Mouse (Mus musculus) lung, postnatal 0 days (tissue): ENCODE measurements at regions not wholly inside any gene's neighbourhood (a gene's known extent, or its start where the extent isn't known, plus 50 kb on each side); places are given as distances from the start of the nearest gene placed in this dataset.

ENCODE experiments used
- ATAC-seq: fragments of 200-750 bp; cut with Nextera tagmentation; 2 replicates; pipeline ENCODE4 v1.8.0; 2017; ENCODE audit warnings: moderate library complexity
- DNase-seq: peaks from one replicate; pipeline ENCODE4 v3.0.0-alpha.2; 2016; ENCODE audit warnings: low spot score
- H3K27ac ChIP-seq: fragments of 300-500 bp; sonication (generic); 2 replicates; pipeline ENCODE4 v1.5.1; 2014; ENCODE audit warnings: antibody characterized with exemption, mild to moderate bottlenecking, low read length, mixed read lengths
- H3K27me3 ChIP-seq: fragments of 300-500 bp; sonication (generic); replicated peaks from 2 replicates; pipeline ENCODE4 v1.6.1; 2014; ENCODE audit warnings: low read length, mixed read lengths; ENCODE audit not compliant: insufficient read depth
- H3K36me3 ChIP-seq: fragments of 300-500 bp; sonication (generic); 2 replicates; pipeline ENCODE4 v1.6.1; 2014; ENCODE audit warnings: low read length, mixed read lengths; ENCODE audit not compliant: insufficient read depth
- H3K4me1 ChIP-seq: fragments of 300-500 bp; sonication (generic); 2 replicates; pipeline ENCODE4 v1.6.1; 2014; ENCODE audit warnings: antibody characterized with exemption, low read depth, low read length, mixed read lengths; ENCODE audit not compliant: insufficient read depth
- H3K4me2 ChIP-seq: fragments of 300-500 bp; sonication (generic); replicated peaks from 2 replicates; pipeline ENCODE4 v1.6.1; 2014; ENCODE audit warnings: low read depth, mild to moderate bottlenecking, low read length, moderate library complexity, mixed read lengths
- H3K4me3 ChIP-seq: fragments of 300-500 bp; sonication (generic); 2 replicates; pipeline ENCODE4 v1.5.1; 2014; ENCODE audit warnings: low read depth, low read length
- H3K9ac ChIP-seq: fragments of 300-500 bp; sonication (generic); replicated peaks from 2 replicates; pipeline ENCODE4 v1.6.1; 2014; ENCODE audit warnings: low read depth, mild to moderate bottlenecking
- H3K9me3 ChIP-seq: fragments of 300-500 bp; sonication (generic); 2 replicates; pipeline ENCODE4 v1.6.1; 2016; ENCODE audit warnings: low read length, mixed read lengths
- CTCF ChIP-seq: IDR thresholded peaks from 2 replicates; pipeline ENCODE4 v1.5.1; 2016; ENCODE audit warnings: antibody characterized with exemption, mild to moderate bottlenecking
- EP300 ChIP-seq: IDR thresholded peaks from 2 replicates; pipeline ENCODE4 v1.6.1; 2016; ENCODE audit warnings: antibody characterized with exemption, mild to moderate bottlenecking, control low read depth
- WGBS: fragments of 180-500 bp; shearing (Covaris S2); extraction: QIAGEN DNeasy Blood & Tissue Kit; methylation state at CpG from one replicate; pipeline ENCODE4 v1.1.7; 2014; 5-methylcytosine and 5-hydroxymethylcytosine counted together

DNA sequence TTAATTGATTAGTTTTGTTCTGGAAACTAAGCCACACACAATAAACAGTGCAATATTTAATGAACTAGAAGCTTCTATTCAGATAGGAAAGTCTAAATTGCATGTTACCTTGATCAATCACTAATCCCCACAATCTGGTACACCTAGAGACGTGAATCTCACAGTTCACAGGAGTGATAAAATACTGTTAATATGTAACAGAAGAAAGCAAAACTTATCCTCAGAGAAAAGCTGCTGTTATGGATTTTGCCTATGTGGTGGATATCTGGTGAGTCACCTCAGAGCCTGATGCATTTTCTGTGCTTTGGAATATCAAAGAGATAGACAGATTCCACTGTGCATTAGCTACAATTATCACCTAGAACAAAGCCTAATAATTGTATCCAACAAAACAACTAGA is 861.5 kb upstream of the Cited2 start:
- H3K9ac ChIP-seq, result no peak overlapping the region
- H3K4me3 ChIP-seq, result no peak overlapping the region
- H3K27ac ChIP-seq, result no peak overlapping the region
- H3K36me3 ChIP-seq, result no peaks in the 10 kb centered on the region
- TF ChIP-seq CTCF (no peak), EP300 (no peak)
- ATAC-seq, result no peak
- H3K9me3 ChIP-seq, result no peaks in the 10 kb centered on the region
- H3K4me1 ChIP-seq, result no peaks in the 10 kb centered on the region
- no peak for DNase-seq
- H3K27me3 ChIP-seq, result no peaks in the 10 kb centered on the region
- WGBS, result 79% methylated on average over 1 of the region's 1 CpGs
- no peak overlapping the region for H3K4me2 ChIP-seq

DNA sequence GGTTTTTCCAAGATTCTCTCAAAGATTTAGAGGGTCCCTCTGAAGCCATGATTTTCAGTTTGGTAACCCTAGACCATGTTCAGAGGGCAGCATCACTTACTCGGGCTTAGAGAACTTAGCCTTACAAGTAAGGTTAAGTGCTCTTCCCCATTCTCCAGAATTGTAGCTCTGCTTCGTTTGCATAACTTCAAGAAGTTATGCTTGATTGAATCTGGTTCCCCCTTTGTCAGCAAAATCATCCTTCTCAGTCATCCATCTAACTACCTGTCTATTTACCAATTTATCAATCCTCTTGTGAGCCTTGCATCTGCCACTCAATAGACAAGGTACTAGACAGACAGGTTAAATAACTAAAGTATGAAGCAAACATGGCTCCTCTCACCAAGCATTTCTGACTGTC is 856.1 kb upstream of the Cited2 start:
- 49% methylated on average over 2 of the region's 2 CpGs for WGBS
- Histone ChIP-seq H3K9me3 (no peaks in the 10 kb centered on the region), H3K27ac (no peak overlapping the region), H3K9ac (no peak overlapping the region), H3K4me1 (no peaks in the 10 kb centered on the region), H3K27me3 (no peaks in the 10 kb centered on the region), H3K4me2 (no peak overlapping the region), H3K4me3 (no peak overlapping the region), H3K36me3 (no peaks in the 10 kb centered on the region)
- DNase-seq (no peak), ATAC-seq (no peak)
- TF ChIP-seq EP300, result no peak
- TF ChIP-seq CTCF, result no peak

DNA sequence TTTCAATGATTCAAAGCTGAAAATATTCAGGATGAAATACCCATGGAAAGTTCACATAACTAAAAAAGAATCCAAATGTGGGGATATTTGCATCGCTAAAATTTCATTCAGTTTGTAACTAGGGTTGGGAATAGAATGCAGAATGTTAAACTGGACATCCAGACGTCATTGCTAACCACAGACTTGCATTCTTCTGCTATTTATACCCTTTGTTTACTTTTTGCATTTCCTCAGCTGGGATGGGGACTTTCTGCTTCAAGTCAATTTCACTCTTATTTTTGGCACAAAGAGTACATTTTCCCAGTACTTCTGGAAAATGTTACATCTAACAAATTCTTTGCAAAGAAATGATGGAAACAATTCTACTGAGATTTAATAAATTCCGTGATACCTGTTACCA is 848.9 kb upstream of the Cited2 start:
- Histone ChIP-seq H3K9me3 (no peaks in the 10 kb centered on the region), H3K4me1 (no peaks in the 10 kb centered on the region), H3K4me2 (no peak overlapping the region), H3K9ac (no peak overlapping the region), H3K4me3 (no peak overlapping the region), H3K36me3 (no peaks in the 10 kb centered on the region), H3K27me3 (no peaks in the 10 kb centered on the region), H3K27ac (no peak overlapping the region)
- DNase-seq (peak; percentile 63), ATAC-seq (no peak)
- WGBS, result 31% methylated on average over 3 of the region's 3 CpGs
- TF ChIP-seq EP300 (peak; percentile 58), CTCF (no peak)

DNA sequence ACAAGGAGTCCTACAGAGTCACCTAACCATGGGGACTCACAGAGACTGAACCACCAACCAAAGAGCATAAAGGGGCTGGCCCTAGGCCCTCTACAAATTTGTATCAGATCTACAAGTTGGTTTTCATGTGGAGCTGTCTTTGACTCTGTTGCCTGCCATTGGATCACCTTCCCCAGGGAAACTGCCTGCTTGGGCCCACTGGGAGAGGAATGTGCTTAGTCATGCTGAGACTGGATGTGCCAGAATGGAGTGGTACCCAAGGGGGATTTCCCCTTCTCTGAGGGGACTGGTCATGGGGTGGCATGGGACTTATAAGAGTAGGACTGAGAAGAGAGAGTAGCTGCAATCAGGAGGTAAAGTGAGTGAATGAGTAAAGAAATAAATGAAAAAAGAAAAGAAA is 844.8 kb upstream of the Cited2 start:
- H3K4me3 ChIP-seq, result no peak overlapping the region
- H3K4me2 ChIP-seq, result no peak overlapping the region
- no peaks in the 10 kb centered on the region for H3K36me3 ChIP-seq
- H3K9ac ChIP-seq, result no peak overlapping the region
- ATAC-seq (no peak), DNase-seq (no peak)
- H3K27ac ChIP-seq, result no peak overlapping the region
- TF ChIP-seq EP300 (no peak), CTCF (no peak)
- no peaks in the 10 kb centered on the region for H3K9me3 ChIP-seq
- no peaks in the 10 kb centered on the region for H3K4me1 ChIP-seq
- H3K27me3 ChIP-seq, result no peaks in the 10 kb centered on the region

DNA sequence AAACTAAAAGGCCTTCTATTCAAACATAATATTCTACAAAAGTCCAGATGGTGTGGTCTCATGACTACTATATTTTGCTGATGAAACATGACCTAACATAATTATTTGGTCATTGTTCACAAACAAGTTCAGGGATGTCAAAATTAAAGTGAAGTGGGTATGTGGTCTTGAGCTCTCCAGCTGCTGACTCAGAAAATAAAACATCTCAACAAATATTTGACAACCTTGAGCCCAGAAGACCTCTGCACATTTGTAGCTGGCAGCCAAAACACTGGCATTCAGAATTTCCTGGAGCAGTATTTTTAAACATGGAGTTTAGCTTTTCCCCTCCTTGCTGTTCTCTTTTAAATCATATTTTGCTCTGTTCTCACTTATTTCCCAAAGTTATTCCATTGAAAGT is 829.7 kb upstream of the Cited2 start:
- Histone ChIP-seq H3K9ac (no peak overlapping the region), H3K4me2 (no peak overlapping the region), H3K4me3 (no peak overlapping the region), H3K9me3 (no peaks in the 10 kb centered on the region), H3K27me3 (no peaks in the 10 kb centered on the region), H3K36me3 (no peaks in the 10 kb centered on the region), H3K4me1 (no peaks in the 10 kb centered on the region), H3K27ac (no peak overlapping the region)
- TF ChIP-seq EP300, result no peak
- TF ChIP-seq CTCF, result no peak
- DNase-seq (no peak), ATAC-seq (no peak)

DNA sequence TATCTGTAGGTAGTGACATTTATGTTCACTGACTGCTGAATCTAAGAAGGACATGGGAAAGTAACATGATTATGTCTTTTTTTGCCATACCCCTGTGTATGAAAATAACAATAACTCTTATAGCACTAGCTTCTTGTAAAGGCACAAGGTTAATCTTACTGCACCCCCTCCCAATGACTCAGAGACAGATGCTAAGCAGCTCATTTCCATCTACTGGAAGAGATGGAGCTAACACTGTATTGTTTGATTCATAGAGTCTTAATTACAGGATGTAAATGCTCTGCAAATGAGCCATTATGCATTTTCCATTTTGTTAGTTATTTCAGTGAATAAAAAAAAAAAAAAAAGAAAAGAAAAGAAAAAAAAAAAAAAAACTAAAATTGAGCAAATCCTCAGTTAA is 827.7 kb upstream of the Cited2 start:
- DNase-seq (no peak), ATAC-seq (no peak)
- TF ChIP-seq CTCF, result no peak
- TF ChIP-seq EP300, result no peak
- Histone ChIP-seq H3K9me3 (no peaks in the 10 kb centered on the region), H3K4me3 (no peak overlapping the region), H3K27ac (no peak overlapping the region), H3K36me3 (no peaks in the 10 kb centered on the region), H3K9ac (no peak overlapping the region), H3K4me1 (no peaks in the 10 kb centered on the region), H3K4me2 (no peak overlapping the region), H3K27me3 (no peaks in the 10 kb centered on the region)

DNA sequence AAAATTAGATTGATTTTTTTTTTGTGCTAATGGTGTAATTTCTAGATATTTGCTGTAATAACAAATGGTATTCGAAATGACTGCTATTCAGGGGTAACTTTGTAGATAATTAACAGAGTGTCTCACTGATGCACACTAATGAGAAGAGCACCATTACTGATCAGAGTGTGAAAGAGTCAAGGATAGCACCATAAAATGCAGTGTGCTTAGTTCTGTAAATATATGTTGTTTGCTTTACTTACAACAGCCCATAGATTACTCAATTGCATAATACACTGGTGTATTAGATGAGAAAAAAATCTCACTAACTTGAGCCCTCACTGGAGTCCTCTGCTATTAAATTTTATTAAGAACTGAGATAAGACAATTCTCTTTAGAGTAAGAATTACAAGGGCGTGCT is 800.1 kb upstream of the Cited2 start:
- ATAC-seq (no peak), DNase-seq (no peak)
- no peaks in the 10 kb centered on the region for H3K27me3 ChIP-seq
- no peaks in the 10 kb centered on the region for H3K4me1 ChIP-seq
- no peak overlapping the region for H3K9ac ChIP-seq
- H3K27ac ChIP-seq, result no peak overlapping the region
- no peak for TF ChIP-seq CTCF
- no peak overlapping the region for H3K4me3 ChIP-seq
- no peaks in the 10 kb centered on the region for H3K36me3 ChIP-seq
- WGBS, result 70% methylated on average over 2 of the region's 2 CpGs
- no peak overlapping the region for H3K4me2 ChIP-seq
- no peaks in the 10 kb centered on the region for H3K9me3 ChIP-seq
